Mouse (Mus musculus): ENCODE results near the gene Slfn5.

DNA sequence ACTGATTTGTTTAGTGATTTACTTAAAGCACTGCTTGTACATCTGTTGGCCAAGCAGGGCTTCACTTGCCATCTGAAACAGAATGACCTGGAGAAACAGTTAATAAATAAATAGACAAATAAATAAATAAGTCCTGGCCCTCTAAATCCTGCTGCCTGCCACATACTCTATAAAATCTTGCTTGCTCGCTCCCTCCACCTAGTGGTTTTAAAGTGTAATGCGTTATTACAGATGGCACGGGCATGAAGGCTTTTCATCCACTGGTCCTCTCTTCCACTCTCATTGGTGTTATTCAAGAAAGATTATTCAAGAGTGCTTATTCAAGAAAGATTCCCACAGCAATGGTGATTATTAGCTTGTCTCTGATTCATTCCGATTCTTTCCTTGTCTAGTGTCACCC is 8.5 kb downstream of the Slfn5 start:
- TF ChIP-seq CTCF (IDR thresholded peaks at IDR 0.05; ENCODE audit: low read depth) (peak; percentile 71), EP300 (IDR thresholded peaks at IDR 0.05; ENCODE audit: low read depth) (no peak)
